1 mouse cellular context compared by ENCODE assay signal in the genomic region with DNA sequence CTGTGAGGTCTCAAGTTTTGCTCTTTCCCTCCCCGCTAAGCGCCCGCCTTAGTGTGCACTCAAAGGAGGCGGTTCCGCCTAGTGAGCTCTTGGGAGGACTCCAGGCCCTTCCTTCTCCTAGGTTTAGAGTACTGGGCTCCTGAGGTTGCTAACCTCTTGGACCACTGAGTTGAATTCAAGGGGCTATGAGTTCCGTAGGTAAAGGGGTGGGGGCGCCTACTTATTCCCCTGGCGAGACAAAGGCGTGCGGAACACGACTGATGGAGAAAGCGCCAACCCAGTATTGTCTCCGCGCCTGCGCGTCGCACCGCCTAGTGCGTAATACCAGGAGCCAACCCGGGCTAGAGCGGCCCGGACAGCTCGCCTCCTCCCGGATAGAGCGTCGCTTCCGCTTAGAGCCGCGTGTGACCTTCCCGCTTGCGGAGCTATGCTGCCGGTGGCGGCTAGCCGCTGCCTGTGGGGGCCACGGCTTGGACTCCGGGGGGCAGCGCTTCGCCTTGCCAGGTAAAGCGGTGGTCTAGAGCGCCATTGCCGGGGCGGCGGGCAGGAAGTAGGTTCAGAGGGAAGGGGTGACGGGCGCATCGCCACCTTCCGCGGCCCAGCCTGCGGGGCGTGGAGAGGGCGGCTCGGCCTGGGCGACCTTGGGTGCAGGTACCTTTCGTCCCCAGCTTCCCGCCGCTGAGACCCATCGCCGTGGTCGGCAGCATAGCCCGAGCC.
TF ChIP-seq lines count a peak whose summit lies in the region.

Mrpl12 (plus strand) TSS at position 349 of the 717 bp plus-strand sequence.

TF ChIP-seq in CH12.LX, 34 proteins besides CTCF, POLR2A, EP300 and RAD21 (continued from another document):
- peak; percentile 92 for TF ChIP-seq ELF1 (IDR thresholded peaks at IDR 0.05; ENCODE audit: low read depth, low read length)
- TF ChIP-seq JUN (IDR thresholded peaks at IDR 0.05; ENCODE audit: insufficient read depth, low read depth, low read length) = no peak
- peak; percentile 97 for TF ChIP-seq MAX (IDR thresholded peaks at IDR 0.05; ENCODE audit: low read length)
- peak; percentile 82; the same call in 1 of the 2 replicates for TF ChIP-seq E2F4 (IDR thresholded peaks at IDR 0.05; ENCODE audit: insufficient replicate concordance, low read depth, low read length)
- peak; percentile 36 for TF ChIP-seq USF1 (IDR thresholded peaks at IDR 0.05; ENCODE audit: low read depth, low read length)
- TF ChIP-seq BHLHE40 (IDR thresholded peaks at IDR 0.05; ENCODE audit: low read depth, low read length) = peak; percentile 77
- peak; percentile 99 for TF ChIP-seq MYC (IDR thresholded peaks at IDR 0.05; ENCODE audit: low read depth, low read length)
- 0 out of 2 replicates have a peak, but pooled peaks have one; percentile 76 for TF ChIP-seq MAZ (IDR thresholded peaks at IDR 0.05; ENCODE audit: low read depth, low read length)
- peak; percentile 89 for TF ChIP-seq TBP (conservative IDR thresholded peaks at IDR 0.05; ENCODE audit: low read depth, low read length)
- no peak for TF ChIP-seq ZNF384 (IDR thresholded peaks at IDR 0.05; ENCODE audit: low read depth, low read length)
- TF ChIP-seq NRF1 (IDR thresholded peaks at IDR 0.05; ENCODE audit: low read depth, low read length) = peak; percentile 95
- no peak for TF ChIP-seq CHD1 (IDR thresholded peaks at IDR 0.05; ENCODE audit: low read depth, low read length)
- peak; percentile 90 for TF ChIP-seq MEF2A (IDR thresholded peaks at IDR 0.05; ENCODE audit: borderline replicate concordance, low read depth, low read length)
- TF ChIP-seq SIN3A (IDR thresholded peaks at IDR 0.05; ENCODE audit: low read length) = peak; percentile 99
- peak; percentile 70 for TF ChIP-seq CHD2 (IDR thresholded peaks at IDR 0.05; ENCODE audit: low read length)
- peak; percentile 95 for TF ChIP-seq HCFC1 (IDR thresholded peaks at IDR 0.05; ENCODE audit: low read depth, low read length)
- TF ChIP-seq ZMIZ1 (IDR thresholded peaks at IDR 0.05; ENCODE audit: low read depth, low read length) = peak; percentile 95
- TF ChIP-seq GABPA (IDR thresholded peaks at IDR 0.05; ENCODE audit: insufficient replicate concordance, low read depth, low read length) = peak; percentile 97
- peak; percentile 66 for TF ChIP-seq ETS1 (conservative IDR thresholded peaks at IDR 0.05; ENCODE audit: low read depth, low read length)
- TF ChIP-seq POLR2AphosphoS2 (IDR thresholded peaks at IDR 0.05; ENCODE audit: low read depth, low read length) = peak; percentile 99
- no peak; the same call in 1 of the 2 replicates for TF ChIP-seq ZKSCAN1 (IDR thresholded peaks at IDR 0.05; ENCODE audit: borderline replicate concordance, low read depth, low read length)
- TF ChIP-seq UBTF (IDR thresholded peaks at IDR 0.05; ENCODE audit: low read depth, low read length) = peak; percentile 78; the same call in 1 of the 2 replicates
- TF ChIP-seq TCF12 (IDR thresholded peaks at IDR 0.05; ENCODE audit: low read depth, low read length) = peak; percentile 98
- TF ChIP-seq JUND (conservative IDR thresholded peaks at IDR 0.05; ENCODE audit: low read depth, low read length) = no peak
- no peak for TF ChIP-seq SMC3 (IDR thresholded peaks at IDR 0.05; ENCODE audit: low read depth, low read length)
- no peak for TF ChIP-seq USF2 (conservative IDR thresholded peaks at IDR 0.05; ENCODE audit: low read depth, low read length)
- peak; percentile 94 for TF ChIP-seq IRF4 (IDR thresholded peaks at IDR 0.05; ENCODE audit: low read depth, low read length)
- TF ChIP-seq PAX5 (IDR thresholded peaks at IDR 0.05; ENCODE audit: low read length) = no peak
- no peak for TF ChIP-seq MAFK (IDR thresholded peaks at IDR 0.05; ENCODE audit: insufficient replicate concordance, low read length)
